Mouse (Mus musculus) hindbrain, embryonic 13.5 days (tissue): Measurements from ENCODE around the gene Tnfrsf19. TPM values are rescaled to one million over a fixed set of nuclear protein-coding genes. Genes with fewer than 3 reads are reported as not detected.

Experiments
- ATAC-seq: fragments of 200-750 bp; cut with Nextera tagmentation; 2 replicates; pipeline ENCODE4 v1.8.0; 2017; ENCODE audit warnings: moderate TSS enrichment; ENCODE audit not compliant: low FRiP score
- H3K27ac ChIP-seq: fragments of 300-500 bp; sonication (generic); 2 replicates; pipeline ENCODE4 v1.5.1; 2015; ENCODE audit warnings: inconsistent platforms, mild to moderate bottlenecking, moderate library complexity
- H3K27me3 ChIP-seq: fragments of 300-500 bp; sonication (generic); 2 replicates; pipeline ENCODE4 v1.6.1; 2015; ENCODE audit warnings: mild to moderate bottlenecking, inconsistent platforms
- H3K36me3 ChIP-seq: fragments of 300-500 bp; sonication (generic); 2 replicates; pipeline ENCODE4 v1.6.1; 2015; ENCODE audit warnings: mild to moderate bottlenecking, inconsistent platforms
- H3K4me1 ChIP-seq: fragments of 300-500 bp; sonication (generic); replicated peaks from 2 replicates; pipeline ENCODE4 v1.6.1; 2015; ENCODE audit warnings: inconsistent platforms
- H3K4me2 ChIP-seq: fragments of 300-500 bp; sonication (generic); 2 replicates; pipeline ENCODE4 v1.6.1; 2015; ENCODE audit warnings: inconsistent platforms, mild to moderate bottlenecking, moderate library complexity
- H3K4me3 ChIP-seq: fragments of 300-500 bp; sonication (generic); 2 replicates; pipeline ENCODE4 v1.5.1; 2015; ENCODE audit warnings: mild to moderate bottlenecking, inconsistent platforms
- H3K9ac ChIP-seq: fragments of 300-500 bp; sonication (generic); 2 replicates; pipeline ENCODE4 v1.6.1; 2015; ENCODE audit warnings: mild to moderate bottlenecking, inconsistent platforms
- H3K9me3 ChIP-seq: fragments of 300-500 bp; sonication (generic); 2 replicates; pipeline ENCODE4 v1.6.1; 2016; ENCODE audit warnings: inconsistent platforms
- WGBS: fragments of 180-500 bp; shearing (Covaris S2); methylation state at CpG from one replicate; pipeline ENCODE4 v1.1.7; 2015; 5-methylcytosine and 5-hydroxymethylcytosine counted together
- polyA plus RNA-seq: library from polyadenylated mRNA; unstranded; fragments of >200 nt; fragmentation: Nextera tagmentation; extraction: Ambion mirVana; gene quantifications from 2 replicates; pipeline ENCODE4 v1.2.1, GENCODE M21; 2015

The Tnfrsf19 gene
- polyA plus RNA-seq, 1 experiment from 2014 or later = 35.1 TPM

GRCm38 (mm10) chr14:60935705-60936104 lies 110.6 kb downstream of the Tnfrsf19 start:
- Histone ChIP-seq H3K9me3 (no peaks in the 10 kb centered on the region), H3K4me3 (no peak overlapping the region), H3K4me2 (no peak overlapping the region), H3K27ac (no peak overlapping the region), H3K9ac (no peak overlapping the region), H3K27me3 (no peaks in the 10 kb centered on the region), H3K4me1 (no peaks in the 10 kb centered on the region), H3K36me3 (no peaks in the 10 kb centered on the region)
- no peak for ATAC-seq
- WGBS = 85% methylated on average over 5 of the region's 5 CpGs

DNA sequence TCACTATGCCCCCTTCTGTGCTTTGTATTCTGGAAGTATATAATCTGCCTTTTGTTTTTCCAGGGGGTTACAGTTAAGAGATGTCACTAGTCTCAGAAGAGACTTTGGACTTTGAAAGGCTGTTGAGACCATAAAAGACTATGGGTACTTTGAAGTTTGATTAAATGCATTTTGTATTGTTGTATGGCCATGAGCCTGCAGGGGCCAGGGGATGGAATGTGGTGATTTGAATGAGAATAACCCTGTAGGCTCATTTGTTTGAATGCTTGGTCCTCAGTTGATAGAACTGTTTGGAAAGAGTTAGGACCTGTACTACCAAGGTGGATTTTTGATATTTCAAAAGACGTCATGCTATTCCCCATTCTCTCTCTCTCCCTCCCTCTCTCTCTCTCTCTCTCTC lies 120.3 kb downstream of the Tnfrsf19 start:
- Histone ChIP-seq H3K27me3 (no peaks in the 10 kb centered on the region), H3K9ac (no peak overlapping the region), H3K9me3 (no peaks in the 10 kb centered on the region), H3K36me3 (no peaks in the 10 kb centered on the region), H3K4me2 (no peak overlapping the region), H3K4me1 (no peaks in the 10 kb centered on the region), H3K4me3 (no peak overlapping the region), H3K27ac (no peak overlapping the region)
- ATAC-seq = no peak
- WGBS = 27% methylated on average over 1 of the region's 1 CpGs

- H3K9me3 ChIP-seq = no peaks in the 10 kb centered on the region
- H3K36me3 ChIP-seq = no peaks in the 10 kb centered on the region
- 69% methylated on average over 4 of the region's 4 CpGs for WGBS
- H3K4me3 ChIP-seq = no peak overlapping the region
- no peak overlapping the region for H3K9ac ChIP-seq
- H3K27me3 ChIP-seq = no peaks in the 10 kb centered on the region
- ATAC-seq = no peak
- no peak overlapping the region for H3K4me2 ChIP-seq
- H3K4me1 ChIP-seq = peaks cover 12% of the 10 kb centered on the region
- H3K27ac ChIP-seq = no peak overlapping the region
Measured at GRCm38 (mm10) chr14:60916661-60917060, 129.6 kb downstream of the Tnfrsf19 start.

Other genes starting within 250 kb of the Tnfrsf19 start
- 7.9 and 8.1 TPM in 2 replicates for gene Sacs, start 92.0 kb upstream of the Tnfrsf19 start, polyA plus RNA-seq
- 0.16 and 0.19 TPM in 2 replicates for gene Sgcg, start 212.0 kb upstream of the Tnfrsf19 start, polyA plus RNA-seq